Comparison of ENCODE assay signal across 16 mouse cellular contexts in genomic region chr4:148128672-148129071, GRCm38 (mm10). TPM values are rescaled to one million over a fixed set of nuclear protein-coding genes. Genes with fewer than 3 reads are reported as not detected.
DNase-seq lines count a peak whose midpoint lies in the region; ATAC-seq and TF ChIP-seq lines count a peak whose summit lies in the region.
"Had no signal": no experiment of that assay in that cellular context is flagged by ENCODE, and none has a peak within 500 bp of the region (broad histone marks: within the 10 kb centered on the region; RNA-seq: fewer than 3 reads in every experiment).

No protein-coding gene starts in this region.

- peak overlapping the region; percentile 47; the same call in 1 of the 2 replicates for H3K27ac ChIP-seq in forebrain, postnatal 0 days (ENCODE audit: low read depth, low read length)
- H3K27ac ChIP-seq in hindbrain, postnatal 0 days: peak overlapping the region; percentile 94
- peak overlapping the region; percentile 98 for H3K27ac ChIP-seq in midbrain, embryonic 15.5 days
- H3K27ac ChIP-seq: embryonic facial prominence, embryonic 15.5 days; liver, embryonic 13.5 days had no signal

- peak overlapping the region; percentile 87; the same call in 1 of the 2 replicates for H3K4me3 ChIP-seq in forebrain, postnatal 0 days (ENCODE audit: low read depth, low read length)
- H3K4me3 ChIP-seq in hindbrain, postnatal 0 days (ENCODE audit: low read length): peak overlapping the region; percentile 78
- peak overlapping the region; percentile 66 for H3K4me3 ChIP-seq in midbrain, embryonic 15.5 days
- H3K4me3 ChIP-seq: embryonic facial prominence, embryonic 15.5 days; liver, embryonic 13.5 days had no signal

- peaks cover 19% of the 10 kb centered on the region for H3K4me1 ChIP-seq in forebrain, postnatal 0 days (ENCODE audit: insufficient read depth)
- H3K4me1 ChIP-seq in hindbrain, postnatal 0 days (ENCODE audit: insufficient read depth, low read length): peaks cover 21% of the 10 kb centered on the region; the same call in 1 of the 2 replicates
- peaks cover 59% of the 10 kb centered on the region for H3K4me1 ChIP-seq in midbrain, embryonic 15.5 days

- 68% methylated on average over 2 of the region's 2 CpGs for WGBS in forebrain, postnatal 0 days
- 26% methylated on average over 2 of the region's 2 CpGs for WGBS in hindbrain, postnatal 0 days
- 70% methylated on average over 2 of the region's 2 CpGs for WGBS in midbrain, embryonic 15.5 days

- H3K27me3 ChIP-seq in forebrain, postnatal 0 days (ENCODE audit: insufficient read depth, low read length): no peaks in the 10 kb centered on the region
- H3K27me3 ChIP-seq in hindbrain, postnatal 0 days (ENCODE audit: insufficient read depth, low read length): no peaks in the 10 kb centered on the region
- H3K27me3 ChIP-seq in midbrain, embryonic 15.5 days (replicated peaks): no peaks in the 10 kb centered on the region

- peak overlapping the region; percentile 99; the same call in 1 of the 2 replicates for H3K9ac ChIP-seq in forebrain, postnatal 0 days
- peak overlapping the region; percentile 19; the same call in 1 of the 2 replicates for H3K9ac ChIP-seq in hindbrain, postnatal 0 days (replicated peaks; ENCODE audit: low read length)
- H3K9ac ChIP-seq in midbrain, embryonic 15.5 days: peak overlapping the region; percentile 98; the same call in 1 of the 2 replicates
- H3K9ac ChIP-seq: embryonic facial prominence, embryonic 15.5 days; liver, embryonic 13.5 days had no signal

- H3K9me3 ChIP-seq in forebrain, postnatal 0 days (ENCODE audit: low read length): no peaks in the 10 kb centered on the region
- H3K9me3 ChIP-seq in hindbrain, postnatal 0 days (ENCODE audit: low read length): no peaks in the 10 kb centered on the region
- no peaks in the 10 kb centered on the region for H3K9me3 ChIP-seq in midbrain, embryonic 15.5 days
- H3K9me3 ChIP-seq: embryonic facial prominence, embryonic 15.5 days; liver, embryonic 13.5 days had no signal

- peak; percentile 29 for ATAC-seq in common myeloid progenitor, adult 5-6 weeks (replicated peaks; ENCODE audit: low read depth, poor library complexity, severe bottlenecking)
- no peak for ATAC-seq in forebrain, postnatal 0 days
- ATAC-seq in hindbrain, postnatal 0 days: no peak
- no peak for ATAC-seq in midbrain, embryonic 15.5 days (replicated peaks)

- TF ChIP-seq CTCF in forebrain, postnatal 0 days (IDR thresholded peaks at IDR 0.05; ENCODE audit: low read depth): no peak
- TF ChIP-seq CTCF in hindbrain, postnatal 0 days (IDR thresholded peaks at IDR 0.05; ENCODE audit: low read depth): no peak

- H3K36me3 ChIP-seq in forebrain, postnatal 0 days (ENCODE audit: insufficient read depth): no peaks in the 10 kb centered on the region
- H3K36me3 ChIP-seq in hindbrain, postnatal 0 days (ENCODE audit: insufficient read depth, low read length): no peaks in the 10 kb centered on the region
- H3K36me3 ChIP-seq in midbrain, embryonic 15.5 days (replicated peaks): no peaks in the 10 kb centered on the region
- H3K36me3 ChIP-seq: embryonic facial prominence, embryonic 15.5 days; liver, embryonic 13.5 days had no signal

- DNase-seq in forebrain, postnatal 0 days: no peak
- DNase-seq in hindbrain, postnatal 0 days (ENCODE audit: low spot score): no peak
- no peak for DNase-seq in c-Kit-positive CD71-positive TER-119-positive erythroid progenitor cells, embryonic 14.5 days (ENCODE audit: low spot score)
- no peak for DNase-seq in kidney, adult 8-10 months
- no peak for DNase-seq in ovary, postnatal 14 days (ENCODE audit: low spot score)
- no peak for DNase-seq in heart, adult 9 months (ENCODE audit: low spot score in 2 of 2)
- DNase-seq: adrenal gland, adult 2 months; cerebellum, adult 2 months; kidney, adult 2 months; liver, embryonic 13.5 days had no signal

- H3K4me2 ChIP-seq in forebrain, postnatal 0 days (ENCODE audit: low read depth): peak overlapping the region; percentile 81
- H3K4me2 ChIP-seq in hindbrain, postnatal 0 days (ENCODE audit: low read depth, low read length): peak overlapping the region; percentile 93
- peak overlapping the region; percentile 78 for H3K4me2 ChIP-seq in midbrain, embryonic 15.5 days
- H3K4me2 ChIP-seq: embryonic facial prominence, embryonic 15.5 days; liver, embryonic 13.5 days had no signal

RNA-seq across cellular contexts. Expression of gene Mad2l2, which starts 1.5 kb away (rescaled TPM):
- total RNA-seq in common myeloid progenitor, adult 5-6 weeks (2017): 8.4 and 17.2 TPM in 2 replicates
- total RNA-seq in forebrain, postnatal 0 days (2014; rRNA removed): 43.6 and 45.7 TPM in 2 replicates
- polyA plus RNA-seq in forebrain, postnatal 0 days (2015; fragmentation: Nextera tagmentation; extraction: Ambion mirVana): 102 and 104 TPM in 2 replicates
- total RNA-seq in hindbrain, postnatal 0 days (2014; rRNA removed): 39.9 and 56.5 TPM in 2 replicates
- polyA plus RNA-seq in hindbrain, postnatal 0 days (2015; fragmentation: Nextera tagmentation; extraction: Ambion mirVana): 99.7 and 102 TPM in 2 replicates
- polyA plus RNA-seq in midbrain, embryonic 15.5 days (2015; fragmentation: Nextera tagmentation; extraction: Ambion mirVana): 99.2 and 112 TPM in 2 replicates

RNA-seq across cellular contexts. Expression of gene Draxin, which starts 1.8 kb away (rescaled TPM):
- total RNA-seq in common myeloid progenitor, adult 5-6 weeks (2017): 0.09 TPM in 1 of 2 replicates, not detected in the other
- total RNA-seq in forebrain, postnatal 0 days (2014; rRNA removed): 37.5 and 40.5 TPM in 2 replicates
- polyA plus RNA-seq in forebrain, postnatal 0 days (2015; fragmentation: Nextera tagmentation; extraction: Ambion mirVana): 6.8 and 8.7 TPM in 2 replicates
- 42.3 and 44.9 TPM in 2 replicates for total RNA-seq in hindbrain, postnatal 0 days (2014; rRNA removed)
- polyA plus RNA-seq in hindbrain, postnatal 0 days (2015; fragmentation: Nextera tagmentation; extraction: Ambion mirVana): 7.2 TPM in 2 replicates
- 15.1 and 15.7 TPM in 2 replicates for polyA plus RNA-seq in midbrain, embryonic 15.5 days (2015; fragmentation: Nextera tagmentation; extraction: Ambion mirVana)
- total RNA-seq: hematopoietic stem cell, adult 5-6 weeks had no signal
- polyA plus RNA-seq: heart, embryonic 14.5 days; thymus, postnatal 0 days had no signal

RNA-seq across cellular contexts. Expression of gene Fbxo6, which starts 23.3 kb away (rescaled TPM):
- total RNA-seq in common myeloid progenitor, adult 5-6 weeks (2017): 2.9 and 7.1 TPM in 2 replicates
- 22.0 and 24.0 TPM in 2 replicates for total RNA-seq in forebrain, postnatal 0 days (2014; rRNA removed)
- 22.8 and 24.9 TPM in 2 replicates for polyA plus RNA-seq in forebrain, postnatal 0 days (2015; fragmentation: Nextera tagmentation; extraction: Ambion mirVana)
- 23.7 and 36.3 TPM in 2 replicates for total RNA-seq in hindbrain, postnatal 0 days (2014; rRNA removed)
- 23.8 and 24.0 TPM in 2 replicates for polyA plus RNA-seq in hindbrain, postnatal 0 days (2015; fragmentation: Nextera tagmentation; extraction: Ambion mirVana)
- 21.6 and 21.7 TPM in 2 replicates for polyA plus RNA-seq in midbrain, embryonic 15.5 days (2015; fragmentation: Nextera tagmentation; extraction: Ambion mirVana)

RNA-seq across cellular contexts. Expression of gene Fbxo44, which starts 31.6 kb away (rescaled TPM):
- total RNA-seq in common myeloid progenitor, adult 5-6 weeks (2017): 1.4 and 3.0 TPM in 2 replicates
- total RNA-seq in forebrain, postnatal 0 days (2014; rRNA removed): 126 and 132 TPM in 2 replicates
- 73.3 and 81.4 TPM in 2 replicates for polyA plus RNA-seq in forebrain, postnatal 0 days (2015; fragmentation: Nextera tagmentation; extraction: Ambion mirVana)
- total RNA-seq in hindbrain, postnatal 0 days (2014; rRNA removed): 199 and 200 TPM in 2 replicates
- polyA plus RNA-seq in hindbrain, postnatal 0 days (2015; fragmentation: Nextera tagmentation; extraction: Ambion mirVana): 118 and 122 TPM in 2 replicates
- 93.3 and 97.6 TPM in 2 replicates for polyA plus RNA-seq in midbrain, embryonic 15.5 days (2015; fragmentation: Nextera tagmentation; extraction: Ambion mirVana)

RNA-seq across cellular contexts. Expression of gene Fbxo2, which starts 31.7 kb away (rescaled TPM):
- total RNA-seq in common myeloid progenitor, adult 5-6 weeks (2017): 0.27 TPM in 1 of 2 replicates, not detected in the other
- total RNA-seq in forebrain, postnatal 0 days (2014; rRNA removed): 10.2 and 11.9 TPM in 2 replicates
- polyA plus RNA-seq in forebrain, postnatal 0 days (2015; fragmentation: Nextera tagmentation; extraction: Ambion mirVana): 11.4 and 15.6 TPM in 2 replicates
- 25.5 and 39.8 TPM in 2 replicates for total RNA-seq in hindbrain, postnatal 0 days (2014; rRNA removed)
- polyA plus RNA-seq in hindbrain, postnatal 0 days (2015; fragmentation: Nextera tagmentation; extraction: Ambion mirVana): 45.6 and 49.9 TPM in 2 replicates
- polyA plus RNA-seq in midbrain, embryonic 15.5 days (2015; fragmentation: Nextera tagmentation; extraction: Ambion mirVana): 5.9 and 6.2 TPM in 2 replicates
- total RNA-seq: hematopoietic stem cell, adult 5-6 weeks had no signal
- polyA plus RNA-seq: heart, embryonic 14.5 days had no signal

Comparison
In these comparisons a context has a peak if more than half of its experiments do, and no peak if none do; other contexts are left out.
1. H3K27ac ChIP-seq: peak in every context shown above with its lines; median percentile 98 in midbrain, embryonic 15.5 days; 94 in hindbrain, postnatal 0 days; 47 in forebrain, postnatal 0 days.
2. H3K9ac ChIP-seq: peak in every context shown above with its lines; median percentile 99 in forebrain, postnatal 0 days; 98 in midbrain, embryonic 15.5 days; 19 in hindbrain, postnatal 0 days.
3. RNA of gene Draxin, which starts 1.8 kb away (total RNA-seq): 42.3 to 44.9 TPM in hindbrain, postnatal 0 days and 37.5 to 40.5 TPM in forebrain, postnatal 0 days; 0.09 TPM in common myeloid progenitor, adult 5-6 weeks; every median in the first group is over 10 times any median in the second.
4. Peak in every context shown above with its lines, with median percentiles within 50 percentile points of each other: H3K4me2 ChIP-seq and H3K4me3 ChIP-seq.